Mouse (Mus musculus) CD4-positive, CD25-positive, alpha-beta regulatory T cell, adult 4 months (primary cell): ENCODE measurements around the gene Gdf3. TPM values are rescaled to one million over a fixed set of nuclear protein-coding genes. Genes with fewer than 3 reads are reported as not detected.

Experiments used
- ATAC-seq: one replicate; pipeline ENCODE4 v1.8.0; 2017
- polyA plus RNA-seq, 2 experiments: library from polyadenylated mRNA; unstranded; fragments of 100-300 nt; shearing (Covaris generic); gene quantifications; one replicate each; pipeline ENCODE4 v1.2.1; 2017

Gene Gdf3
- polyA plus RNA-seq, 2 experiments from 2014 or later: not detected

- ATAC-seq: no peak
Observed at GRCm38 (mm10) chr6:122561005-122561404, 48.9 kb downstream of the Gdf3 start.

GRCm38 (mm10) chr6:122560427-122560826, 49.5 kb downstream of the Gdf3 start:
- peak; percentile 76 for ATAC-seq

- ATAC-seq: peak; percentile 80
Observed at GRCm38 (mm10) chr6:122556959-122557561, 52.8 kb downstream of the Gdf3 start.

Other genes with a start within 250 kb of the Gdf3 start
- under 1 TPM in 1 of 2 experiments, not detected in 1; 0.17 TPM for gene Rimklb, start 111.3 kb downstream of the Gdf3 start, polyA plus RNA-seq
- not detected for gene Mfap5, start 104.2 kb downstream of the Gdf3 start, polyA plus RNA-seq
- gene Aicda, start 56.3 kb downstream of the Gdf3 start, polyA plus RNA-seq: 1 to 10 TPM in 1 of 2 experiments, under 1 TPM in 1; 0.66 to 1.6 TPM
- gene Apobec1, start 7.6 kb downstream of the Gdf3 start, polyA plus RNA-seq: 10 to 100 TPM; 24.3 to 35.4 TPM
- not detected for gene Dppa3, start 16.3 kb upstream of the Gdf3 start, polyA plus RNA-seq
- under 1 TPM in 1 of 2 experiments, not detected in 1; 0.22 TPM for gene Nanog, start 97.4 kb upstream of the Gdf3 start, polyA plus RNA-seq
- 100 to 1,000 TPM; 103 to 138 TPM for gene Slc2a3, start 191.6 kb upstream of the Gdf3 start, polyA plus RNA-seq
- 1 to 10 TPM; 8.5 to 9.2 TPM for gene Foxj2, start 209.8 kb upstream of the Gdf3 start, polyA plus RNA-seq
- gene C3ar1, start 246.1 kb upstream of the Gdf3 start, polyA plus RNA-seq: under 1 TPM; 0.18 to 0.27 TPM